Mouse (Mus musculus) G1E-ER4 (cell line): Measurements from ENCODE around the gene Bbs9. TPM values are rescaled to one million over a fixed set of nuclear protein-coding genes. Genes with fewer than 3 reads are reported as not detected.

Source experiments
- GATA1 ChIP-seq: IDR thresholded peaks from one replicate; pipeline ENCODE4 v1.8.0; 2012; ENCODE audit warnings: low read length, inconsistent platforms
- polyA plus RNA-seq: library from polyadenylated mRNA; stranded (reverse); fragments of >175 nt; gene quantifications from 2 replicates; pipeline ENCODE4 v1.2.3, GENCODE M21; 2012

Bbs9 gene
- polyA plus RNA-seq, 1 experiment: 0.65 TPM

DNA sequence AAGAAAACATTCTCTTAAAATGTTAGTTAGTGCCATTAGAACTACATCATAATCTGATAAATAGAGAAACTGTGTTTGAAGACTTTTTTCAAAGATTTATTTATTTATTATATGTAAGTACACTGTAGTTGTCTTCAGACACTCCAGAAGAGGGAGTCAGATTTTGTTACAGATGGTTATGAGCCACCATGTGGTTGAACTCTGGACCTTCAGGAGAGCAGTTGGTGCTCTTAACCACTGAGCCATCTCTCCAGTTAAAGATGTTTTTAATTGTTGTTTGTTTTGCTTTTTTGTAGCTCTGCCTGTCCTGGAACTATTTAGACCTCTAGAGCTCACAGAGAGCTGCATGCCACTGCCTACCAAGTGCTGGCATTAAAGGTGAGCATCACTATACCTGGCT lies 20.5 kb upstream of the Bbs9 start:
- TF ChIP-seq GATA1: no peak

GRCm38 (mm10) chr9:22457142-22457835 lies 18.2 kb upstream of the Bbs9 start:
- TF ChIP-seq GATA1: no peak

- TF ChIP-seq GATA1: no peak
Observed at GRCm38 (mm10) chr9:22461946-22462345, 13.6 kb upstream of the Bbs9 start.

DNA sequence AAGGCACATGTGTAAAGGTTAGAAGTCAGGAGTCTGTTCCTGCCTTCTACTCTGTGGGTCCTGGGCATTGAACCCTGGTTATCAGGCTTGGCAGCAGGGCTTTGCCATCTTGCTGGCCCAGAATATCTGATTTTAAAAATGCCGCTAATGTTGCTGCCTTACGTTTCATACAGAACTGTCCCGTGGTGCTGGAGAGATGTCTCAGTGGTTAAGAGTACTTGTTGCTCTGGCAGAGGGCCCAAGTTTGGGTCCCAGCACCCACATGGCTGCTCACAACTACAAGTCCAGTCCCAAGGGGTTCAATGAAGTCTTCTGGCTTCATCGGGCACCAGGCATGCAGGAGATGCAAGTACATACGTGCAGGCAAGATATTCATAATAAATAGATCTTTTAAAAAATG lies 9.3 kb upstream of the Bbs9 start:
- TF ChIP-seq GATA1: no peak

GRCm38 (mm10) chr9:22467371-22468169 lies 7.9 kb upstream of the Bbs9 start:
- no peak for TF ChIP-seq GATA1

DNA sequence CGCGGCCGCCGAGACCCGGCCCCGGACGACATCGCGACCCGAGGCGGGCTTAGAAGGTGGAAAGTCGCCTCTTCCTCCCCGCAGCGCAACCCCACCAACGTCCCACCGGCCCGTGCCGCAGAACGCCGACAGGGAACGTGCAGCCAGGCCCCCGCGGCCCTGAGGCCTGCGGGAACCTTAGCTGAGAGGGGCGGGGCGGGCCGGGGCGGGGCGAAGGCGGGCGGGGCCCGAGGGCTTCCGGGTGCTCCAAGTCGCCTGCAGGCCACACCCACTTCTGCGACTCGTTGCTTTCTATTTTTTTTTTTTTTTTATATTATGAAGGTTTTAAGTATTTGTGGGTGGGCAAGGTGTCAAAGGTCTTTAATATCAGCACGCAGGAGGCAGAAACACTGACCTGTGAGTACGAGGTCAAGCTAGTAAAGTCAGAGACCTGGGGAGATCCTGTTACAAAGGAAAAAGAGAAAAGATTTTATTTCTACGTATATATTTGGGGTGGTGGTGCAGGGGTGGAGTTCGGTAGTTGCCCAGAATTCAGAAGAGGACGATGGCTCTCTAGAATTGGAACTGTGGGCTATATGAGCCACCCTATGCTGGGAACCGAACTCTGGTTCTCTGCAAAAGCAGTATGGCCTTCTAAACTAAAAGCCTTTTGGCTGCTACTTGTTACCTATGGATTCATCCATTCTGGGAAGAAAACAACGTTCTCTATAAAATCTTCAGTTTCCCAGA lies 7.2 kb upstream of the Bbs9 start:
- no peak for TF ChIP-seq GATA1

DNA sequence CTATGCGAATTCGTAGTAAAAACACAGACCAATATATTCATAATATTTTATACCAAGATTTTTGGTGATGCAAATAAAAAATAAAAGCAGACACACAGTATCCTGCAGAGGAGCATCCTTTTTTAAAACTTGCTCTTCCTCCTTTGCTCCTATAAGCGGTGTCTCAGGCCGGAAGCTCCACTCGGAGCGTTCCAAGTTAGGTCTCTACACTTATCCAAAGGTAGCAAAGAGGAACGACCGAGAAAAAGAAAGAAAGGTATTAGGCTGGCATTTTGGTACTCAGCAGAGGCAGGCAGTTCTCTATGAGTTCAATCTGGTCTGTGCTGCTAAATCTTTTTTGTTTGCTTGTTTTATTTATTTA lies 6.6 kb upstream of the Bbs9 start:
- TF ChIP-seq GATA1: no peak

GRCm38 (mm10) chr9:22469643-22470042 lies 5.9 kb upstream of the Bbs9 start, which contains the start of gene Rp9:
TSS of gene Rp9 (minus strand) at chr9:22469743.
- TF ChIP-seq GATA1: no peak

DNA sequence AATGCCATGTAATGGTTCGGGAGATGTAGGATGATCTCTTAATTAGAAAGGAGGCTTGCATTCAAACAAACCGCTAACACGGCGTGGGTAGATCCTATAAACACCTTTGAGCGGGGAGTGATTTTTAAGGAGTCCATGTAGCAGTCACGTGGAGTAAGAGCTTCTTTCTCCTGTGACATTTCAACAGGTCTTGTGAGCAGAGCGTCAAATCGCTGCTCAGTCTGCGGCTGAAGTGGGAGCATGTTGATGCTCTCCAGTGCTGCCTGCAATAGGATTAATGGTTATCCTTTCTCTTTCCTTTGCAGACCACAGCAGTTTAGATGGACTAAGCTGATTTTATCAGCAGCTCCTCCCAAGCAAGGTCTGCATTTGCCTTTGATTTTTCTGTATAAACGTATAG lies 750 bp downstream of the Bbs9 start:
- no peak for TF ChIP-seq GATA1

- no peak for TF ChIP-seq GATA1
Observed at GRCm38 (mm10) chr9:22478946-22479345, 3.4 kb downstream of the Bbs9 start.

DNA sequence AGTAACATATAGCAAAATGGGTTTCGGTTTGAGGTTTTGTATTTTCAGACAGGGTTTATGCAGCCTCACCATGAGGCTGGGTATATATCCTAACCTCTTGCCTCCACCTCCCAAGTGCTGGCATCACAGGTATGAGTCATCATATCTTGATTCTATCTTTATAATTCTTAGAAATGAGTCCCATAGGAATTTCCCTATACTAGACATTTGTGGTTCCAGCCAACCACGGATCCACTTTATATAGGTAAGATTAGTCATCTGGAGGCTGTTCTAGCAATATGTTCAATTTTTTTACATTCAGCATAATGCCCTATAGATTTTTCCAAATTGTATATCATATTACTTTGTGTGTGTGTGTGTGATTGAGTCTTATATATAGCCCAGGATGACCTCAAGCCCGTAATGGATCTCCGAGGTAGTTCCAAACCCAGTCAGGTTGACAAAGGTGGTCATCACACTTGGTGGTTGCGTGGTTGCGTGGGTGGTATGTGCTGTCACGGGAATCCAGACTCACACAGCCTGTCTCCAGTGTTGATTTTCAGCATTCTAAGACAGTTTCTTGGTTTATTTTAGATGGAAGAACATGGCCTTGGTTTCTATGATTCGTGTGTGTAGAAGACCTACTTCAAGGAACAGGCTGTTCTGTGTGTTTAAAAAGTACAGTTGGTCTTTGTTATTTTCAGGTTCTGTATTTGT lies 8.5 kb downstream of the Bbs9 start:
- no peak for TF ChIP-seq GATA1

- no peak for TF ChIP-seq GATA1
Observed at GRCm38 (mm10) chr9:22484562-22485308, 9.2 kb downstream of the Bbs9 start.

DNA sequence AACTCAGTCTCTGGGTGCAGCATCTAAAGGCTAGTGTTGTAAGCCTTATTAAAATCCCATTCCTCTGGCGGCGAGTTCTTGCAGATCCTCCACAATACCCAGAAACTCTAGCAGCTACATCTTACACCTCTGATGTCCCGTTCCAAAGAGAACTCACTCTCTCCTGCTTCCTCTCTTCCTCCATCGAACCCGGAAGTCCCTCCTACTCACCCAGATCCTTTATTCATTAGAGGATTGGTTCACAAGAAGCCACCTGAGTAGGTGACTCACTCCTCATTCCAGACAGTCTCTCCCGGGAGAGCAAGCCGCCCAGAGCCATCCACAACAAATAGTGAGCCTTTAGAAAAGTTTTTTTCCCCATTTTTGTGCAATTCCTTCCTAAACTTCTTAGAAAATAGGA lies 10.7 kb downstream of the Bbs9 start:
- no peak for TF ChIP-seq GATA1

- TF ChIP-seq GATA1: no peak
Observed at GRCm38 (mm10) chr9:22488963-22489362, 13.4 kb downstream of the Bbs9 start.

GRCm38 (mm10) chr9:22494203-22494807 lies 18.8 kb downstream of the Bbs9 start:
- TF ChIP-seq GATA1: no peak
